Mouse (Mus musculus): ENCODE results near the gene Rsph9. TPM values are rescaled to one million over a fixed set of nuclear protein-coding genes. Genes with fewer than 3 reads are reported as not detected.

The Rsph9 gene
- polyA plus RNA-seq (2012; rRNA removed), result 3.4 and 4.3 TPM in 2 replicates

GRCm38 (mm10) chr17:46143578-46144423, at the start of gene Rsph9:
Gene Rsph9, minus strand, starts transcription at chr17:46144216.
- WGBS, result 4% methylated on average over 37 of the region's 37 CpGs
- peaks cover 24% of the 10 kb centered on the region for H3K36me3 ChIP-seq (ENCODE audit: control insufficient read depth, insufficient read depth, low read length)
- TF ChIP-seq POLR2A (IDR thresholded peaks at IDR 0.05; ENCODE audit: low read depth, low read length), result no peak
- TF ChIP-seq CTCF (IDR thresholded peaks at IDR 0.05; ENCODE audit: extremely low read depth, insufficient read length, insufficient replicate concordance, low read depth, low read length), result no peak
- no peak within 1 kb of the TSS for H3K27ac ChIP-seq (ENCODE audit: insufficient read depth, low read depth, low read length)
- H3K27me3 ChIP-seq (ENCODE audit: control insufficient read depth, insufficient read depth, low read length), result no peaks in the 10 kb centered on the region
- peak within 1 kb of the TSS; percentile 57 for H3K4me3 ChIP-seq (ENCODE audit: low read depth, low read length)
- peaks cover 7% of the 10 kb centered on the region for H3K4me1 ChIP-seq (ENCODE audit: control insufficient read depth, insufficient read depth, insufficient read length, low read length)

- H3K27ac ChIP-seq (ENCODE audit: insufficient read depth, low read depth, low read length), result no peak overlapping the region
- H3K4me3 ChIP-seq (ENCODE audit: low read depth, low read length), result no peak overlapping the region
- peaks cover 40% of the 10 kb centered on the region for H3K36me3 ChIP-seq (ENCODE audit: control insufficient read depth, insufficient read depth, low read length)
- no peak for TF ChIP-seq POLR2A (IDR thresholded peaks at IDR 0.05; ENCODE audit: low read depth, low read length)
- H3K27me3 ChIP-seq (ENCODE audit: control insufficient read depth, insufficient read depth, low read length), result no peaks in the 10 kb centered on the region
- WGBS, result 82% methylated on average over 2 of the region's 2 CpGs
- H3K4me1 ChIP-seq (ENCODE audit: control insufficient read depth, insufficient read depth, insufficient read length, low read length), result no peaks in the 10 kb centered on the region
These were observed 44.8 kb upstream of the Rsph9 start for GRCm38 (mm10) chr17:46188829-46189228.

DNA sequence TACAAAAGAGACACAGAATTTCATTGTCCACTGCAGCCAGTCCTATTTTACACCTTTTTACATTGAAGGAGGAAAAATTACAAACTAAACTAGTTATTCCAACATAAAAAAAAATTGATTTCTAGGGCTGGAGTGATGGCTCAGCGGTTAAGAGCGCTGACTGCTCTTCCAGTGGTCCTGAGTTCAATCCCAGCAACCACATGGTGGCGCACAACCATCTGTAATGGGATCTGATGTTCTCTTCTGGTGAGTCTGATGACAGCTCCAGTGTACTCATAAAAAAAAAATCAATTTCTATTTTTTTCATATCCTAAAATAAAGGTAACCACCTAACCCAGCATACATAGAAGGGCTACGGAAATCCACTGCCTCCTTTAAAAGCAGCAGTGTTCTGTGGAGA, 38.3 kb upstream of the Rsph9 start:
- TF ChIP-seq POLR2A (IDR thresholded peaks at IDR 0.05; ENCODE audit: low read depth, low read length) (no peak), CTCF (IDR thresholded peaks at IDR 0.05; ENCODE audit: extremely low read depth, insufficient read length, insufficient replicate concordance, low read depth, low read length) (no peak)
- Histone ChIP-seq H3K27me3 (ENCODE audit: control insufficient read depth, insufficient read depth, low read length) (no peaks in the 10 kb centered on the region), H3K36me3 (ENCODE audit: control insufficient read depth, insufficient read depth, low read length) (peaks cover 40% of the 10 kb centered on the region), H3K27ac (ENCODE audit: insufficient read depth, low read depth, low read length) (no peak overlapping the region), H3K4me3 (ENCODE audit: low read depth, low read length) (no peak overlapping the region), H3K4me1 (ENCODE audit: control insufficient read depth, insufficient read depth, insufficient read length, low read length) (no peaks in the 10 kb centered on the region)
- 95% methylated on average over 4 of the region's 4 CpGs for WGBS

GRCm38 (mm10) chr17:46170538-46170937, 26.5 kb upstream of the Rsph9 start:
- no peak overlapping the region for H3K27ac ChIP-seq (ENCODE audit: insufficient read depth, low read depth, low read length)
- no peaks in the 10 kb centered on the region for H3K4me1 ChIP-seq (ENCODE audit: control insufficient read depth, insufficient read depth, insufficient read length, low read length)
- no peak overlapping the region for H3K4me3 ChIP-seq (ENCODE audit: low read depth, low read length)
- peak; percentile 42; the same call in 1 of the 2 replicates for TF ChIP-seq CTCF (IDR thresholded peaks at IDR 0.05; ENCODE audit: extremely low read depth, insufficient read length, insufficient replicate concordance, low read depth, low read length)
- no peak for TF ChIP-seq POLR2A (IDR thresholded peaks at IDR 0.05; ENCODE audit: low read depth, low read length)
- H3K27me3 ChIP-seq (ENCODE audit: control insufficient read depth, insufficient read depth, low read length), result no peaks in the 10 kb centered on the region
- H3K36me3 ChIP-seq (ENCODE audit: control insufficient read depth, insufficient read depth, low read length), result peaks cover 51% of the 10 kb centered on the region
- WGBS, result 70% methylated on average over 3 of the region's 3 CpGs

DNA sequence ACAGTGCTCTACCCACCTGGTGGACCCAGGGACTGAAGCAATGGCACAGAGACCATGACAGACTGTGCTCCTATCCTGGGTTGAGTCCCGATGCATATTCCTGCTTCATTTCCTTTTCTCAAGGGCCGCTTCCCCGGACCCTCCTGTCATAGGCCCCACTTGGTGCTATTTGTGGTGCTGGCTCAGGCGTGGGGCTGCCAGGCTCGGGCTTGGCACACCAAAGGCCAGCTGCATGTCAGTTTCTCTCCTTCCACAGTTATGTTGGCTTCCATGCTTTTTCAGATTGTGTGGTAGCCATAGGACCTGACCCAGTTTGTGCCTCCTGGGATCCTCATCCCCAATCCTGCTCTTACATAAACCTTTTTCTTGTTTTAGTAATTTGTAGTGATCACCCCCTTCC, 24.8 kb upstream of the Rsph9 start:
- Histone ChIP-seq H3K4me3 (ENCODE audit: low read depth, low read length) (no peak overlapping the region), H3K27ac (ENCODE audit: insufficient read depth, low read depth, low read length) (no peak overlapping the region), H3K27me3 (ENCODE audit: control insufficient read depth, insufficient read depth, low read length) (no peaks in the 10 kb centered on the region), H3K4me1 (ENCODE audit: control insufficient read depth, insufficient read depth, insufficient read length, low read length) (no peaks in the 10 kb centered on the region), H3K36me3 (ENCODE audit: control insufficient read depth, insufficient read depth, low read length) (peaks cover 66% of the 10 kb centered on the region)
- 88% methylated on average over 5 of the region's 5 CpGs for WGBS
- TF ChIP-seq POLR2A (IDR thresholded peaks at IDR 0.05; ENCODE audit: low read depth, low read length) (no peak), CTCF (IDR thresholded peaks at IDR 0.05; ENCODE audit: extremely low read depth, insufficient read length, insufficient replicate concordance, low read depth, low read length) (no peak)

- Histone ChIP-seq H3K4me3 (ENCODE audit: low read depth, low read length) (no peak overlapping the region), H3K27me3 (ENCODE audit: control insufficient read depth, insufficient read depth, low read length) (no peaks in the 10 kb centered on the region), H3K4me1 (ENCODE audit: control insufficient read depth, insufficient read depth, insufficient read length, low read length) (peaks cover 1% of the 10 kb centered on the region; the same call in 1 of the 2 replicates), H3K36me3 (ENCODE audit: control insufficient read depth, insufficient read depth, low read length) (peaks cover 66% of the 10 kb centered on the region), H3K27ac (ENCODE audit: insufficient read depth, low read depth, low read length) (no peak overlapping the region)
- TF ChIP-seq CTCF (IDR thresholded peaks at IDR 0.05; ENCODE audit: extremely low read depth, insufficient read length, insufficient replicate concordance, low read depth, low read length) (no peak), POLR2A (IDR thresholded peaks at IDR 0.05; ENCODE audit: low read depth, low read length) (no peak)
- WGBS, result 40% methylated on average over 5 of the region's 5 CpGs
These were observed 24.3 kb upstream of the Rsph9 start for GRCm38 (mm10) chr17:46168318-46168717.

DNA sequence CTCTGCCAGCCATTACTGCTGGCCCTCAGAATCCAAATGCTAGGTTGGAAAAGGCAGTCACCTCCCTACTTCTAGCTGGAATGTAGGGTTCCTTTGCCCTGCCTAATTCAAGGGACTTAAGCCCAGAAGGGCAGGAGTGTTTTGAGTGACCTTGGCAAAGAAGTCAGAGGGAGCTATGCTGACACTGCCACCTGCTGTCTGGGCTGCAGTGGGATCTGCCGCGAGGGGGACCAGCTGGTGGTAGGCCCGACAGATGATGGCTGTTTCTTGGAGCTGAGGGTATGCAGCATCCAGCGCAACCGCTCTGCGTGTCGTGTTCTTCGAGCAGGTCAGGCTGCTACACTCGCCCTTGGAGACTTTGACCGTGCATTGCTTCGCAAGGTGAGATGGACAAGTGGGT, 23.0 kb upstream of the Rsph9 start:
- WGBS, result 85% methylated on average over 11 of the region's 11 CpGs
- H3K4me3 ChIP-seq (ENCODE audit: low read depth, low read length), result no peak overlapping the region
- H3K27ac ChIP-seq (ENCODE audit: insufficient read depth, low read depth, low read length), result no peak overlapping the region
- peaks cover 63% of the 10 kb centered on the region for H3K36me3 ChIP-seq (ENCODE audit: control insufficient read depth, insufficient read depth, low read length)
- no peaks in the 10 kb centered on the region for H3K27me3 ChIP-seq (ENCODE audit: control insufficient read depth, insufficient read depth, low read length)
- TF ChIP-seq CTCF (IDR thresholded peaks at IDR 0.05; ENCODE audit: extremely low read depth, insufficient read length, insufficient replicate concordance, low read depth, low read length) (no peak), POLR2A (IDR thresholded peaks at IDR 0.05; ENCODE audit: low read depth, low read length) (no peak)
- H3K4me1 ChIP-seq (ENCODE audit: control insufficient read depth, insufficient read depth, insufficient read length, low read length), result peaks cover 3% of the 10 kb centered on the region; the same call in 1 of the 2 replicates

Data from small intestine, adult 2 months (tissue).